Mouse (Mus musculus): ENCODE data around the gene Chmp2a.

Chmp2a gene

GRCm38 (mm10) chr7:12998053-12998452, 36.6 kb downstream of the Chmp2a start, which contains the start of gene Slc27a5:
Gene Slc27a5 (minus strand): TSS chr7:12998192.
- no peak for DNase-seq

GRCm38 (mm10) chr7:12997230-12997629, 37.4 kb downstream of the Chmp2a start:
- no peak for DNase-seq

GRCm38 (mm10) chr7:12995862-12996261, 38.7 kb downstream of the Chmp2a start:
- no peak for DNase-seq

- DNase-seq: no peak
Measured at GRCm38 (mm10) chr7:12993148-12993547, 41.5 kb downstream of the Chmp2a start.

GRCm38 (mm10) chr7:12992222-12992621, 42.4 kb downstream of the Chmp2a start:
- peak in 1 of 2 experiments; percentile 39 for DNase-seq

- no peak for DNase-seq
Measured at GRCm38 (mm10) chr7:12987409-12988189, 47.0 kb downstream of the Chmp2a start.

GRCm38 (mm10) chr7:12986906-12987305, 47.7 kb downstream of the Chmp2a start:
- DNase-seq: no peak

GRCm38 (mm10) chr7:12985724-12986123, 48.9 kb downstream of the Chmp2a start:
- DNase-seq: no peak
